Mouse (Mus musculus): ENCODE data around the gene Hspa1b. TPM values are rescaled to one million over a fixed set of nuclear protein-coding genes. Genes with fewer than 3 reads are reported as not detected.
"Not testable (repeated sequence)": the region's sequence is repeated elsewhere in the genome, so short reads cannot be mapped to it uniquely, and the experiment has no call there.

Gene Hspa1b
- 1 to 10 TPM; 2.8 to 4.5 TPM for total RNA-seq (2021)

- intact Hi-C loops (cut with DNase I), result not testable (repeated sequence)
- DNase-seq, result peak; percentile 94
These were observed at the start of gene Hspa1b for GRCm38 (mm10) chr17:34959130-34959778. Gene Hspa1b (minus strand): TSS chr17:34959238.

- intact Hi-C loops (cut with DNase I), result no loop called here
- DNase-seq, result no peak
These were observed 48.5 kb upstream of the Hspa1b start for GRCm38 (mm10) chr17:35007387-35007991.

- DNase-seq; intact Hi-C loops (cut with DNase I): not testable (repeated sequence)
These were observed 46.9 kb upstream of the Hspa1b start for GRCm38 (mm10) chr17:35005902-35006301.

GRCm38 (mm10) chr17:35005158-35005557 is 46.1 kb upstream of the Hspa1b start:
- intact Hi-C loops (cut with DNase I), result no loop called here
- no peak for DNase-seq

GRCm38 (mm10) chr17:35004075-35004717 is 45.2 kb upstream of the Hspa1b start:
- intact Hi-C loops (cut with DNase I), result loop anchor here (5.0 kb wide), 1 partner anchor 233 kb away; the partner anchor contains the start of gene Nfkbil1
- no peak for DNase-seq

GRCm38 (mm10) chr17:35003022-35003838 is 44.2 kb upstream of the Hspa1b start:
- no peak for DNase-seq
- intact Hi-C loops (cut with DNase I), result loop anchor here (5.0 kb wide), 1 partner anchor 234 kb away; the partner anchor contains the start of gene Nfkbil1

- intact Hi-C loops (cut with DNase I), result loop anchor here (5.0 kb wide), 1 partner anchor 235 kb away; the partner anchor contains the start of gene Nfkbil1
- peak in 1 of 2 experiments; percentile 7 for DNase-seq
These were observed 43.3 kb upstream of the Hspa1b start for GRCm38 (mm10) chr17:35002153-35002865.

GRCm38 (mm10) chr17:35001452-35002152 is 42.6 kb upstream of the Hspa1b start:
- intact Hi-C loops (cut with DNase I), result loop anchor here (2.0 to 5.0 kb wide), 2 partner anchors 19 to 236 kb away; partner anchors contain the start of gene Nfkbil1

GRCm38 (mm10) chr17:35000717-35001451 is 41.8 kb upstream of the Hspa1b start, which contains the start of gene Vars:
Gene Vars (plus strand): TSS chr17:35000987.
- DNase-seq, result peak; percentile 90 to 94
- intact Hi-C loops (cut with DNase I), result loop anchor here (2.0 to 5.0 kb wide), 2 partner anchors 18 to 236 kb away; partner anchors contain the start of gene Nfkbil1

More at GRCm38 (mm10) chr17:35001452-35002152, 42.6 kb upstream of the Hspa1b start:
- no peak for DNase-seq

GRCm38 (mm10) chr17:34999871-35000716 is 41.1 kb upstream of the Hspa1b start:
- intact Hi-C loops (cut with DNase I), result loop anchor here (2.0 to 5.0 kb wide), 2 partner anchors 17 to 237 kb away; partner anchors contain the start of gene Nfkbil1
- DNase-seq, result not testable (repeated sequence)

- intact Hi-C loops (cut with DNase I), result no loop called here
- DNase-seq, result no peak
These were observed 39.7 kb upstream of the Hspa1b start for GRCm38 (mm10) chr17:34998526-34999430.

- DNase-seq, result no peak
- intact Hi-C loops (cut with DNase I), result no loop called here
These were observed 38.1 kb upstream of the Hspa1b start for GRCm38 (mm10) chr17:34997142-34997483.

GRCm38 (mm10) chr17:34996411-34997141 is 37.5 kb upstream of the Hspa1b start:
- DNase-seq, result no peak

GRCm38 (mm10) chr17:34995927-34996326 is 36.9 kb upstream of the Hspa1b start:
- DNase-seq; intact Hi-C loops (cut with DNase I): not testable (repeated sequence)

More at GRCm38 (mm10) chr17:34996411-34997141, 37.5 kb upstream of the Hspa1b start:
- intact Hi-C loops (cut with DNase I), result no loop called here

- DNase-seq; intact Hi-C loops (cut with DNase I): not testable (repeated sequence)
These were observed 36.2 kb upstream of the Hspa1b start for GRCm38 (mm10) chr17:34995192-34995591.

GRCm38 (mm10) chr17:34994751-34995150 is 35.7 kb upstream of the Hspa1b start:
- no peak for DNase-seq
- intact Hi-C loops (cut with DNase I), result no loop called here

Measured in heart, postnatal 36 days (tissue).